Mouse (Mus musculus): ENCODE measurements at regions not wholly inside any gene's neighbourhood (a gene's known extent, or its start where the extent isn't known, plus 50 kb on each side); places are given as distances from the start of the nearest gene placed in this dataset.

DNA sequence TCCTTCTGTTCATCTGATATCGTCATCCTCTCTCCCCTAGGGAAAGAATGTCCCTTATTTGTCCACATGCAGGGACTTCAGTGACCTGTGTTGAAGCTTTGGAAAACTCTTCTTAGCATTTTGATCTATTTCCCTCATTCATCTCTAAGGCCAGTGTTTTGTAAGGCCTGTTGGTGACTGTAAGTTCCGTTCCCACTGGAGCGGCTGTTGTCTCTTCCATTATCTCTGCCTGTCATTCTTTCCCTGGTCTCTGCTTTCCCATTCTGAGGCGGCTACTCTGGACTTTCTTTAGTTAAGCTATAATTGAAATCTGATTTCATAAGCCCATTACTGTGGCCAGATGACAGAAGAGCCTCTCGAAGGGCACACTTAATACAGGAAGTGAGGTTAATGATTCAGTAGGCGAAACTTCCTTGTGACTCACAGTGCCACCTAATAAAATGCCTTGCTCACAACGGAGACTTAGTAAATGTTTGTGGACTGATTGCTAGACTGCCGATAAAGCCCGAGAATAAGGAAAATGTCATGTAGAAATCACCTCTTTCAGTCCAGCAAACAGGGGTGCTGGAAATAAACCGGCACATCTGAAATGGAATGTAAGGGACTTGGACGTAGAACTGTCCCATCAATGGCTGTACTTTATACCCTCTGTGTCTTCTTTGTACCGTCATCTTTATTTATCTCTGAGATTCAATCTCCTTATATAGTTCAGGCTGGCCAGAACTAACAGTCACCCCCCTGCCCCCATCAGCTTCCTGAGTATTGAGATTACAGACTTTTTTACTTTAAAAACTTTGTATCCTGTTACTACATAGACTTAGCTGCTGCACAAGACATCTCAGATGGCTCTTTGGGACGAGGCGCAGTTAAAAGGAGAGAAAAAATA, 250.1 kb downstream of the Klf5 start:
- TF ChIP-seq FLI1 (IDR thresholded peaks at IDR 0.05; ENCODE audit: low read length): no peak
- no peak for TF ChIP-seq GATA1 (IDR thresholded peaks at IDR 0.05; ENCODE audit: borderline replicate concordance, low read length)
- Histone ChIP-seq H3K27me3 (replicated peaks) (no peaks in the 10 kb centered on the region), H3K4me1 (no peaks in the 10 kb centered on the region), H3K9me3 (no peaks in the 10 kb centered on the region), H3K36me3 (replicated peaks; ENCODE audit: low read length) (no peaks in the 10 kb centered on the region), H3K4me3 (replicated peaks) (no peak overlapping the region)

DNA sequence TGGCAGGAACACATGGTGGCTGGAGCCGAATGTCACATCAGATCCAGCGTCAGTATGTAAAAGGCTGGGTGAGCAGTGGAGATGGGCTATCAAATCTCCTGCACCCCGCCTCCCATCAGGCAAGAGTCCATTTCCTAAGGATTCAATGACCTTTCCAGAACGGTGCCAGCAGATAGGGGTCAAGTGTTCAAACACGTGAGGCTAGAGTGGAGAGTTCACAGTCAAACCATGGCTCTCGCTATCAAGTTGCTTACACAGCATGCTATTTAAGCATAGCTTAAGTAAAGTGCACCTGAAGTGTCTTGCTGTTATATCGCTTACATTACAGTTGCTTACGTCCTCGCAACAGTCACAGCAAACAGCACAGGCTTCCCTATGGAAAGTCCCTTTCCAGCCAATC, 265.5 kb downstream of the Klf5 start:
- Histone ChIP-seq H3K36me3 (replicated peaks; ENCODE audit: low read length) (no peaks in the 10 kb centered on the region), H3K27me3 (replicated peaks) (no peaks in the 10 kb centered on the region), H3K4me3 (replicated peaks) (no peak overlapping the region), H3K4me1 (no peaks in the 10 kb centered on the region), H3K9me3 (peaks cover 8% of the 10 kb centered on the region)
- no peak for TF ChIP-seq FLI1 (IDR thresholded peaks at IDR 0.05; ENCODE audit: low read length)
- no peak for TF ChIP-seq GATA1 (IDR thresholded peaks at IDR 0.05; ENCODE audit: borderline replicate concordance, low read length)

DNA sequence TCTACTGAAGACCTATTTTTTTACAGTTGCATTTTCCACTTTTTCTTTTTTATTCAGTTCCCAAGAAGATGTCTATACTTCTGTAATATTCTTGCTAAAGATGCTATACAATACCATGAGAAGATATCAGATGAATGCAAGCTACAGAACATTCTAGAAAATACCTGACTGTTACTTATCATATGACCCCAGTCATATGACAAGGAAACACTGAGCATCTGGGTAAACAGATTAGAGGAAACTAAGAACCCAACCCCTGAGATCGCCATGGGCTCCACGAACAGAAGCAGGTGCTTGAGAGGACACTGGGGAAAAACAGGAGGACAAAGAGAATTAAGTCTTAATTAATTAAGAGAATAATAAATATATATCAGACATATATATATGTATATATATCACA, 275.7 kb downstream of the Klf5 start:
- Histone ChIP-seq H3K4me1 (no peaks in the 10 kb centered on the region), H3K4me3 (replicated peaks) (no peak overlapping the region), H3K27me3 (replicated peaks) (no peaks in the 10 kb centered on the region), H3K9me3 (peaks cover 3% of the 10 kb centered on the region), H3K36me3 (replicated peaks; ENCODE audit: low read length) (no peaks in the 10 kb centered on the region)
- no peak for TF ChIP-seq GATA1 (IDR thresholded peaks at IDR 0.05; ENCODE audit: borderline replicate concordance, low read length)
- TF ChIP-seq FLI1 (IDR thresholded peaks at IDR 0.05; ENCODE audit: low read length): no peak

GRCm38 (mm10) chr14:99578665-99579064, 280.2 kb downstream of the Klf5 start:
- Histone ChIP-seq H3K9me3 (peaks cover 13% of the 10 kb centered on the region), H3K4me3 (replicated peaks) (no peak overlapping the region), H3K4me1 (no peaks in the 10 kb centered on the region), H3K36me3 (replicated peaks; ENCODE audit: low read length) (no peaks in the 10 kb centered on the region), H3K27me3 (replicated peaks) (no peaks in the 10 kb centered on the region)
- no peak for TF ChIP-seq GATA1 (IDR thresholded peaks at IDR 0.05; ENCODE audit: borderline replicate concordance, low read length)
- no peak for TF ChIP-seq FLI1 (IDR thresholded peaks at IDR 0.05; ENCODE audit: low read length)

DNA sequence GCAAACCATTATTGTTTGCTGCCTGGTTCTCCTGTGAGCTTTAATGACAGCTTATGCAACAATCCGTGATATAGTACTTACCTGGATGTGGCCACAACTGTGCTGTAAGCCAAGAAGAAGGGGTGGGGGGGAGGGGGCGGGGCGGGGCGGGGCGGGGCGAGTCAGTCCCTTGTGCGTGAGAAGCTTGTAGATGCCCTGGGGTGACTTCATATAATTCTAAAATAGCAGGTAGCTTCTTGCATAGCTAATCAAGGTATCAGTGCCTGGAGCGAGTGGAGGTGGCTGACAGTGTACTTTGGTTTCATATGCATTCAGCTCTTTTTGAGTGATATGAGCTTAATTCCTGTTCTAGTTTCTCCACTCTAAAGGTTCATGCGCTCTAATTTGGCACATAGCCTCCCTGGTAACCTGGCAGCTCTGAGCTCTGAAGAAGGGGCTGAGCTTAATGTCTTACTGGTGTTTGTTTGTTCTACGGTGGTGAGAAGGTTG, 280.8 kb downstream of the Klf5 start:
- H3K4me3 ChIP-seq (replicated peaks): no peak overlapping the region
- no peaks in the 10 kb centered on the region for H3K4me1 ChIP-seq
- no peaks in the 10 kb centered on the region for H3K27me3 ChIP-seq (replicated peaks)
- TF ChIP-seq GATA1 (IDR thresholded peaks at IDR 0.05; ENCODE audit: borderline replicate concordance, low read length) (no peak), FLI1 (IDR thresholded peaks at IDR 0.05; ENCODE audit: low read length) (no peak)
- no peaks in the 10 kb centered on the region for H3K36me3 ChIP-seq (replicated peaks; ENCODE audit: low read length)
- H3K9me3 ChIP-seq: peaks cover 13% of the 10 kb centered on the region

GRCm38 (mm10) chr14:99579765-99580266, 281.3 kb downstream of the Klf5 start:
- TF ChIP-seq GATA1 (IDR thresholded peaks at IDR 0.05; ENCODE audit: borderline replicate concordance, low read length): no peak
- TF ChIP-seq FLI1 (IDR thresholded peaks at IDR 0.05; ENCODE audit: low read length): no peak
- H3K4me1 ChIP-seq: no peaks in the 10 kb centered on the region
- no peak overlapping the region for H3K4me3 ChIP-seq (replicated peaks)
- peaks cover 13% of the 10 kb centered on the region for H3K9me3 ChIP-seq
- H3K27me3 ChIP-seq (replicated peaks): no peaks in the 10 kb centered on the region
- H3K36me3 ChIP-seq (replicated peaks; ENCODE audit: low read length): no peaks in the 10 kb centered on the region

DNA sequence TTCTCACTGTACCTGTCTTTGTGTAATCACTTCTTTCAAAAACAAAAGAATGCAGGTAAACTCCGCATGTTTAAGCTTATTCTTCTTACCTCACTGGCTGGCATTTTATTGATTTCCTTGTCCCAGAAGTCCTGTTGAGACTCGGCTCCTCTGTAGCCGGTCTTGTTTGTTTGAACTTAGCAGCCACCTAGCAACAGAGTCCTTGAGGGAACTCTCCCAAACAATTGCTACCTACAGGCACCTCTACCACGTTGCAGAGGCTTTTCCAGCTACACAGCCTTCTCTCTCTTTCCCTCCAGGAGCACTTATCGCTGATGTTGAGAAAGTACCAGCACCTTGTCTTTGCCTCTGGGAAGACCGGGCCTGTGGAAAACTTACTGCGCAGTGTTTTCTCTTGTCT, 285.7 kb downstream of the Klf5 start:
- Histone ChIP-seq H3K4me3 (replicated peaks) (no peak overlapping the region), H3K27me3 (replicated peaks) (no peaks in the 10 kb centered on the region), H3K4me1 (no peaks in the 10 kb centered on the region), H3K36me3 (replicated peaks; ENCODE audit: low read length) (no peaks in the 10 kb centered on the region), H3K9me3 (peaks cover 16% of the 10 kb centered on the region)
- no peak for TF ChIP-seq FLI1 (IDR thresholded peaks at IDR 0.05; ENCODE audit: low read length)
- no peak for TF ChIP-seq GATA1 (IDR thresholded peaks at IDR 0.05; ENCODE audit: borderline replicate concordance, low read length)

GRCm38 (mm10) chr14:99586029-99586428, 287.5 kb downstream of the Klf5 start:
- H3K4me3 ChIP-seq (replicated peaks): no peak overlapping the region
- H3K27me3 ChIP-seq (replicated peaks): peaks cover 1% of the 10 kb centered on the region
- TF ChIP-seq GATA1 (IDR thresholded peaks at IDR 0.05; ENCODE audit: borderline replicate concordance, low read length) (no peak), FLI1 (IDR thresholded peaks at IDR 0.05; ENCODE audit: low read length) (no peak)
- H3K9me3 ChIP-seq: peaks cover 21% of the 10 kb centered on the region
- no peaks in the 10 kb centered on the region for H3K36me3 ChIP-seq (replicated peaks; ENCODE audit: low read length)
- no peaks in the 10 kb centered on the region for H3K4me1 ChIP-seq

GRCm38 (mm10) chr14:99590854-99591470, 292.5 kb downstream of the Klf5 start:
- Histone ChIP-seq H3K4me3 (replicated peaks) (no peak overlapping the region), H3K4me1 (no peaks in the 10 kb centered on the region), H3K36me3 (replicated peaks; ENCODE audit: low read length) (no peaks in the 10 kb centered on the region), H3K9me3 (peaks cover 15% of the 10 kb centered on the region; the same call in 1 of the 2 replicates), H3K27me3 (replicated peaks) (peaks cover 1% of the 10 kb centered on the region)
- TF ChIP-seq FLI1 (IDR thresholded peaks at IDR 0.05; ENCODE audit: low read length) (no peak), GATA1 (IDR thresholded peaks at IDR 0.05; ENCODE audit: borderline replicate concordance, low read length) (no peak)

DNA sequence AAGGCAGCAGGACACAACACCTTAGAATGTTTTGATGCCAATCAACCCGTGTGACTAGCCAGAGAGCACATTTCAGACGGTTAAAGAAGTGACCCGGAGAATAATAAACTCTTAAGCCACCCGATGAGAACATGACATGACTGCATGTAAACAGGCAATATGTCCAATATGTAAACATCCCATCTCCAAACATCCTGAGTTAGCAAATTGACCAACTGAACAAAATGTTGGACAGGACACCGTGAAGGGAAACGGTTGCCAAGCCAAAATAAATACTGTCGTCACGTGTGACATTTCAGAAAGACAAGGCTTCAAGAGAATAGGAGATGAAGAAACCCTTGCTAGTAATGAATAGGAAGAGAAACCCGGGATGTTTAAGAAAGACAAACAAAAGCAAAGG, 294.4 kb downstream of the Klf5 start:
- H3K9me3 ChIP-seq: peaks cover 21% of the 10 kb centered on the region; the same call in 1 of the 2 replicates
- H3K36me3 ChIP-seq (replicated peaks; ENCODE audit: low read length): no peaks in the 10 kb centered on the region

More for the DNA sequence above, 294.4 kb downstream of the Klf5 start:
- H3K4me1 ChIP-seq: no peaks in the 10 kb centered on the region
- no peak overlapping the region for H3K4me3 ChIP-seq (replicated peaks)
- TF ChIP-seq FLI1 (IDR thresholded peaks at IDR 0.05; ENCODE audit: low read length) (no peak), GATA1 (IDR thresholded peaks at IDR 0.05; ENCODE audit: borderline replicate concordance, low read length) (no peak)
- H3K27me3 ChIP-seq (replicated peaks): peaks cover 1% of the 10 kb centered on the region

Measured in megakaryocyte, embryonic 14.5 days (primary cell).